Mouse (Mus musculus) liver, embryonic 16.5 days (tissue): Measurements from ENCODE around the gene Slit3. TPM values are rescaled to one million over a fixed set of nuclear protein-coding genes. Genes with fewer than 3 reads are reported as not detected.
A peak's percentile ranks its signal among the peaks of the same experiment; 100 is the strongest.

Experiments
- ATAC-seq: fragments of 200-750 bp; cut with Nextera tagmentation; 2 replicates; pipeline ENCODE4 v1.8.0; 2017; ENCODE audit warnings: low read depth, mild to moderate bottlenecking, moderate number of reproducible peaks, moderate library complexity
- H3K27ac ChIP-seq: fragments of 300-500 bp; sonication (generic); 2 replicates; pipeline ENCODE4 v1.5.1; 2014; ENCODE audit warnings: mild to moderate bottlenecking, low read length
- H3K27me3 ChIP-seq: fragments of 300-500 bp; sonication (generic); 2 replicates; pipeline ENCODE4 v1.6.1; 2014; ENCODE audit warnings: low read depth, low read length, mixed read lengths; ENCODE audit not compliant: control insufficient read depth, insufficient read depth
- H3K36me3 ChIP-seq: fragments of 300-500 bp; sonication (generic); 2 replicates; pipeline ENCODE4 v1.6.1; 2014; ENCODE audit warnings: mild to moderate bottlenecking; ENCODE audit not compliant: control insufficient read depth, insufficient read depth
- H3K4me1 ChIP-seq: fragments of 300-500 bp; sonication (generic); 2 replicates; pipeline ENCODE4 v1.6.1; 2014; ENCODE audit warnings: low read depth, low read length, mixed read lengths; ENCODE audit not compliant: control insufficient read depth
- H3K4me2 ChIP-seq: fragments of 300-500 bp; sonication (generic); 2 replicates; pipeline ENCODE4 v1.6.1; 2014; ENCODE audit warnings: low read depth, low read length, mixed read lengths
- H3K4me3 ChIP-seq: fragments of 300-500 bp; sonication (generic); 2 replicates; pipeline ENCODE4 v1.5.1; 2014; ENCODE audit warnings: low read depth, mild to moderate bottlenecking, low read length
- H3K9ac ChIP-seq: fragments of 300-500 bp; sonication (generic); 2 replicates; pipeline ENCODE4 v1.6.1; 2014; ENCODE audit warnings: low read depth, low read length
- H3K9me3 ChIP-seq: fragments of 300-500 bp; sonication (generic); replicated peaks from 2 replicates; pipeline ENCODE4 v1.6.1; 2016; ENCODE audit warnings: low read length; ENCODE audit not compliant: control insufficient read depth
- WGBS: fragments of 180-500 bp; shearing (Covaris S2); extraction: QIAGEN DNeasy Blood & Tissue Kit; methylation state at CpG from one replicate; pipeline ENCODE4 v1.1.7; 2014; ENCODE audit not compliant: insufficient replicate concordance; 5-methylcytosine and 5-hydroxymethylcytosine counted together
- polyA plus RNA-seq: library from polyadenylated mRNA; unstranded; fragments of >200 nt; fragmentation: Nextera tagmentation; extraction: Ambion mirVana; gene quantifications from 2 replicates; pipeline ENCODE4 v1.2.1, GENCODE M21; 2015

Gene Slit3
- polyA plus RNA-seq, 1 experiment from 2014 or later, result 0.22 TPM

- WGBS, result 52% methylated on average over 1 of the region's 1 CpGs
- no peak for ATAC-seq
- no peaks in the 10 kb centered on the region for H3K36me3 ChIP-seq
Observed at GRCm38 (mm10) chr11:35088136-35088535, 32.9 kb upstream of the Slit3 start.

GRCm38 (mm10) chr11:35090629-35091335 lies 30.2 kb upstream of the Slit3 start:
- Histone ChIP-seq H3K9ac (no peak overlapping the region), H3K4me1 (no peaks in the 10 kb centered on the region), H3K27ac (no peak overlapping the region), H3K4me2 (no peak overlapping the region), H3K36me3 (no peaks in the 10 kb centered on the region), H3K4me3 (no peak overlapping the region), H3K27me3 (no peaks in the 10 kb centered on the region), H3K9me3 (no peaks in the 10 kb centered on the region)
- no peak for ATAC-seq
- 57% methylated on average over 13 of the region's 13 CpGs for WGBS

More at GRCm38 (mm10) chr11:35088136-35088535, 32.9 kb upstream of the Slit3 start:
- H3K4me3 ChIP-seq, result no peak overlapping the region
- no peaks in the 10 kb centered on the region for H3K27me3 ChIP-seq
- H3K9ac ChIP-seq, result no peak overlapping the region
- no peak overlapping the region for H3K4me2 ChIP-seq
- no peak overlapping the region for H3K27ac ChIP-seq
- H3K4me1 ChIP-seq, result no peaks in the 10 kb centered on the region
- no peaks in the 10 kb centered on the region for H3K9me3 ChIP-seq

GRCm38 (mm10) chr11:35096538-35096937 lies 24.5 kb upstream of the Slit3 start:
- Histone ChIP-seq H3K9me3 (no peaks in the 10 kb centered on the region), H3K9ac (no peak overlapping the region), H3K4me2 (no peak overlapping the region), H3K36me3 (no peaks in the 10 kb centered on the region), H3K4me3 (no peak overlapping the region), H3K27me3 (no peaks in the 10 kb centered on the region), H3K27ac (no peak overlapping the region), H3K4me1 (no peaks in the 10 kb centered on the region)
- no peak for ATAC-seq
- WGBS, result 44% methylated on average over 5 of the region's 5 CpGs

GRCm38 (mm10) chr11:35109781-35110180 lies 11.2 kb upstream of the Slit3 start:
- Histone ChIP-seq H3K36me3 (no peaks in the 10 kb centered on the region), H3K4me3 (no peak overlapping the region), H3K4me2 (no peak overlapping the region), H3K27me3 (no peaks in the 10 kb centered on the region), H3K27ac (no peak overlapping the region), H3K9me3 (no peaks in the 10 kb centered on the region), H3K4me1 (no peaks in the 10 kb centered on the region), H3K9ac (no peak overlapping the region)
- ATAC-seq, result no peak
- WGBS, result 68% methylated on average over 4 of the region's 4 CpGs

- Histone ChIP-seq H3K27me3 (no peaks in the 10 kb centered on the region), H3K4me2 (no peak overlapping the region), H3K9ac (no peak overlapping the region), H3K4me3 (no peak overlapping the region), H3K4me1 (no peaks in the 10 kb centered on the region), H3K36me3 (no peaks in the 10 kb centered on the region), H3K9me3 (no peaks in the 10 kb centered on the region), H3K27ac (no peak overlapping the region)
- no peak for ATAC-seq
- WGBS, result 43% methylated on average over 2 of the region's 2 CpGs
Observed at GRCm38 (mm10) chr11:35110784-35111183, 10.2 kb upstream of the Slit3 start.

- Histone ChIP-seq H3K9me3 (no peaks in the 10 kb centered on the region), H3K4me1 (no peaks in the 10 kb centered on the region), H3K27me3 (no peaks in the 10 kb centered on the region), H3K36me3 (no peaks in the 10 kb centered on the region), H3K27ac (no peak overlapping the region), H3K9ac (no peak overlapping the region), H3K4me2 (no peak overlapping the region), H3K4me3 (no peak overlapping the region)
- peak; percentile 66 for ATAC-seq
- 50% methylated on average over 1 of the region's 1 CpGs for WGBS
Observed at GRCm38 (mm10) chr11:35113290-35113689, 7.7 kb upstream of the Slit3 start.

- Histone ChIP-seq H3K27ac (no peak overlapping the region), H3K4me2 (no peak overlapping the region), H3K9ac (no peak overlapping the region), H3K27me3 (peaks cover 16% of the 10 kb centered on the region), H3K9me3 (no peaks in the 10 kb centered on the region), H3K4me1 (no peaks in the 10 kb centered on the region), H3K36me3 (no peaks in the 10 kb centered on the region), H3K4me3 (no peak overlapping the region)
- WGBS, result 41% methylated on average over 3 of the region's 3 CpGs
- ATAC-seq, result no peak
Observed at GRCm38 (mm10) chr11:35116436-35116835, 4.6 kb upstream of the Slit3 start.

GRCm38 (mm10) chr11:35117871-35118270 lies 3.2 kb upstream of the Slit3 start:
- Histone ChIP-seq H3K4me1 (no peaks in the 10 kb centered on the region), H3K4me2 (no peak overlapping the region), H3K27me3 (peaks cover 29% of the 10 kb centered on the region), H3K9ac (no peak overlapping the region), H3K4me3 (no peak overlapping the region), H3K9me3 (no peaks in the 10 kb centered on the region), H3K36me3 (no peaks in the 10 kb centered on the region), H3K27ac (no peak overlapping the region)
- WGBS, result 54% methylated on average over 3 of the region's 3 CpGs
- no peak for ATAC-seq

- H3K27ac ChIP-seq, result no peak overlapping the region
- no peaks in the 10 kb centered on the region for H3K4me1 ChIP-seq
- no peak for ATAC-seq
- no peaks in the 10 kb centered on the region for H3K9me3 ChIP-seq
- no peaks in the 10 kb centered on the region for H3K36me3 ChIP-seq
- WGBS, result 46% methylated on average over 6 of the region's 6 CpGs
- peaks cover 36% of the 10 kb centered on the region for H3K27me3 ChIP-seq
- no peak overlapping the region for H3K9ac ChIP-seq
- no peak overlapping the region for H3K4me3 ChIP-seq
- H3K4me2 ChIP-seq, result no peak overlapping the region
Observed at GRCm38 (mm10) chr11:35118731-35119130, 2.3 kb upstream of the Slit3 start.
